Mouse (Mus musculus): Measurements from ENCODE around the gene 2900011O08Rik.

DNA sequence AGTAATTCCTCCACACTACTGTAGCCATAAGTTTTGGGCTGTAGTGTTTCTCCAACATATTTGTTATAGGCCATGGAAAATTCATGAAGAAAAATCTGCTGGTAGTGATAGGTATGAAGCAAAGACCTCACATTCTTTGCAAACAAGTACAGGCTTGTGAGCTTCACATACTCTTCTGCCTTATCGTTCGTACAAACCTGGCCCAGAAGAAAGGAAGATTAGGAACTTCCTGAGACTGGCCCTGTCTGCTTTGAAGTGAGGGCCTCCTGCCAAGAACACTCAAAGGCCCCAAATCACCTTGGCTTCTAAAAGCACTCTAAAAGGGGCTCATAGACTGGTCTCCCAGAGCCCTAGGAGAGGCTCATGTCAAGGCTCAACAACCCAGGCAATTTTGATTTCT lies 130.9 kb downstream of the 2900011O08Rik start:
- TF ChIP-seq CTCF (IDR thresholded peaks at IDR 0.05; ENCODE audit: borderline replicate concordance, insufficient read depth, low read depth, low read length) (no peak), POLR2A (IDR thresholded peaks at IDR 0.05; ENCODE audit: borderline replicate concordance, insufficient read depth, low read length) (no peak)
